Mouse (Mus musculus) B cell, adult (primary cell): ENCODE measurements around the gene Asb9. TPM values are rescaled to one million over a fixed set of nuclear protein-coding genes. Genes with fewer than 3 reads are reported as not detected.

ENCODE experiments used
- total RNA-seq: library from RNA; stranded (reverse); gene quantifications from 4 replicates; pipeline ENCODE4 v1.2.4, GENCODE M21; 2023; ENCODE audit not compliant: inconsistent age

Asb9 gene
- not detected in 4 replicates for total RNA-seq

DNA sequence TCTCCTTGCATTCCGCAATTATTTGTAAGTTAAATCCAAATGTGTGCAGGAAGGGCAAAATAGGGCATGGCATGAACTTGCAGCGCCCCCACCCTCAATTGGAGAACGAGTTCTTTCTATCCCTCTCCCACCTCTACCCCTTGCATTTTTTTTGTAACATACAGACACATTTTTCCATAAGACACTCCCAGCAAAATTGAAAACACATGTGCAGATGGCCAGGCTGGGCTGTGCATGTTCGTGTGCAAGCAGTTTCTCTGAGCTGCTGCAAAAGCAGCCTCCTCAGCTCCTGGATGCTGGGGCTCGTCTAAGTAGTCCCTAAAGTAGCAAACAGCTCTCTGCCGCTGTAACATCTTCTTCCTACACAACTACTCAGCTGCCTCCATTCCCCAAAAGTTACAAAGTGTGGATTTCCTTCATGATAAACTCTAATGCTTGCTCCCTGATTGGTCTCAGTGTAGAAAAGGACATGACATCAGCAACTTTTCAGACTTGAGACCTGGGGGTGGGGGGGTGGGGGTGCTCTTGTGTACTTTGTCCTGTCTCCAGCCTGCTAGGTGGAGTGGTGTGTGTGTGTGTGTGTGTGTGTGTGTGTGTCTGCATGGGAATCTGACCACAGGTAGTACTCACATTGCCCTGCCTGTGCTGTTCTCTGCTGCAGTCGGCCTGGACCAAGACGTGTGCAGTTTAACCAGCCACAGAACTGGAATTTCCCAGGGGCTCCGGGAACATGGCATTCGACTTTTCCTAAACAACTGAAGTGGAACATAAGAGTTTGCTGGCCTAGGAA, at the start of gene Asb9:
Asb9 (plus strand) TSS at position 619 of the 790 bp plus-strand sequence.

Other genes starting within 250 kb of the Asb9 start
- not detected in 4 replicates for gene Bmx, start 248.1 kb upstream of the Asb9 start, total RNA-seq
- gene Pir, start 237.0 kb upstream of the Asb9 start, total RNA-seq, result not detected in 4 replicates
- not detected in 4 replicates for gene Vegfd, start 132.9 kb upstream of the Asb9 start, total RNA-seq
- gene Piga, start 86.5 kb upstream of the Asb9 start, total RNA-seq, result 12.1 to 16.0 TPM (median 13.8 TPM) in 4 replicates
- not detected in 4 replicates for gene Asb11, start 69.3 kb upstream of the Asb9 start, total RNA-seq